Mouse (Mus musculus) embryo, embryonic 10 days (tissue): ENCODE data around the gene Gm42957.
"Not testable (repeated sequence)": the region's sequence is repeated elsewhere in the genome, so short reads cannot be mapped to it uniquely, and the experiment has no call there.

Experiments
- DNase-seq: peaks from one replicate; pipeline ENCODE4 v3.0.0-alpha.2; 2015; ENCODE audit warnings: low spot score

Gene Gm42957

DNA sequence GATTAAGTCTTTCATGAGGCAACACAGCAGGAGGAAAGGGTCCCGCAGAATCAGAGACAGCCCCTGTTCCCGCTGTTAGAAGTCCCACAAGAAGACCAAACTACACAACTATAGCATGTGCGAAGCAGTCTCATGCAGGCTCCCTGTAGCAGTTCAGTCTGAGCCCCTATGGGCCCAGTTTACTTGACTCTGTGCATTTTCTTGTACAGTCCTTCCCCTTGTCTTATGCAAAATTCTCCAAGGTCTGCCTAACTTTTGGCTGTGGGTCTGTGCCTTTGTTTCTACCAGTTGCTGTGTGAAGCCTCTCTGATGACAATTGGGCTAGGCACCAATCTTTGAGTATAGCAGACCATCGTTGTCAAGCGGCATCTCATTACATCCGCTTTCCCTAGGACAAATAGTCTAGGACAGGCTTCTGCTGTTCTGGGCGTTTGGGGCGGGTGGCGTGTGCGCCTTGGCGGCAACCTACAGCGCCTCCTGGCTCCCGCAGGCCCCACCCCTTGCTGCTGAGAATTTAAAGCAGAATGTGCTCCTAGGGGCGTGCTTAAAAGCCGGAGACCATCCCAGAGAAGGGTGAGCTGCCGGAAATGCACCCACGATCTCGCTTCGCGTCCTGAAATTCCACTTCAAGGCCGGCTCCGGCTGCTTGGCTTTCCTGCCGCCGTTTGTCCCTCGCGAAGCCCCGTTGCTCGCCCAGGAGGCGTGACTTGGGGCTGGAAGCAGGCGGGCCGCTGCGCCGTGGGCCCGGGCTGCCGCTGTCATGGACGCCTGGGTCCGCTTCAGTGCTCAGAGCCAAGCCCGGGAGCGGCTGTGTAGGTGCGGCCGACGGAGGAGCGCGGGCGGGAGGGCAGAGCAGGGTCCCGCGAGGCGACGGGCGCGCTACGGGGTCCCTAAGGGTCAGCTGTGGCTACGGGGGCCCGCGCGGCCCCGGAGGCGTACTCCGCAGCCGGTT lies at the start of gene Gm42957, which contains the start of gene Pex11b:
TSS of gene Gm42957 (plus strand) at position 547 of the 952 bp plus-strand sequence.
TSS of gene Pex11b (plus strand) at position 449 of the 952 bp plus-strand sequence.
- DNase-seq = peak; percentile 81

DNA sequence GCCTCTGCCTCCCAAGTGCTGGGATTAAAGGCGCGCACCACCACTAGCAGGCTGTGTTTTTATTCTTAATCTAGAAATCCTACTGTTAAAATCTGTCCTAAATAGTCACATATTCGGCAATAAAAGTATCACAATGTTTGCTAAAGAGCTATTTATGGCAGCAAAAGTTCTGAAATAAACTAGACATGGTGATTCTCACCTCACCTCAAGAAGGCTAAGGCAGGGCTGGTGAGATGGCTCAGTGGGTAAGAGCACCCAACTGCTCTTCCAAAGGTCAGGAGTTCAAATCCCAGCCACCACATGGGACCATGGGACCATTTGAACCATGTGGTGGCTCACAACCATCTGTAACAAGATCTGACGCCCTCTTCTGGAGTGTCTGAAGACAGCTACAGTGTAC lies 44.6 kb upstream of the Gm42957 start:
- DNase-seq = no peak

DNA sequence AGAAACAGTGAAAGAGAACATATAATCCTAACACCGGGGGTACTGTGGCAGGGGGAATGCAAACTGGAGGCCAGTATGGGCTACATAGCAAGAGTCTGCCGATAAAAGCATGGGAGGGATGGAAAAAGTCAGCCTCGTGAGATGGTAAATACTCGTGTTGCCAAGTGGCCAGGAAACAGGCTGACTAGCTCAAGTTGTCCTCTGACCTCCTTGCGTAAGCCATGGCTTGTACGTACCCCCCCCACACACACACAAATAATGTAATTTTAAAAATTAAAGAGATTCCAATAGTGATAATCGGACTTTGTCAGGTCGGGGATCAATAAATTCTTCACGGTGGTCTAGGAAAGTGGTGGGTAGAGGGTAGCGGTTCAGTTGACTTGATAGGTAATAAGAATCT lies 41.9 kb upstream of the Gm42957 start:
- peak; percentile 57 for DNase-seq

DNA sequence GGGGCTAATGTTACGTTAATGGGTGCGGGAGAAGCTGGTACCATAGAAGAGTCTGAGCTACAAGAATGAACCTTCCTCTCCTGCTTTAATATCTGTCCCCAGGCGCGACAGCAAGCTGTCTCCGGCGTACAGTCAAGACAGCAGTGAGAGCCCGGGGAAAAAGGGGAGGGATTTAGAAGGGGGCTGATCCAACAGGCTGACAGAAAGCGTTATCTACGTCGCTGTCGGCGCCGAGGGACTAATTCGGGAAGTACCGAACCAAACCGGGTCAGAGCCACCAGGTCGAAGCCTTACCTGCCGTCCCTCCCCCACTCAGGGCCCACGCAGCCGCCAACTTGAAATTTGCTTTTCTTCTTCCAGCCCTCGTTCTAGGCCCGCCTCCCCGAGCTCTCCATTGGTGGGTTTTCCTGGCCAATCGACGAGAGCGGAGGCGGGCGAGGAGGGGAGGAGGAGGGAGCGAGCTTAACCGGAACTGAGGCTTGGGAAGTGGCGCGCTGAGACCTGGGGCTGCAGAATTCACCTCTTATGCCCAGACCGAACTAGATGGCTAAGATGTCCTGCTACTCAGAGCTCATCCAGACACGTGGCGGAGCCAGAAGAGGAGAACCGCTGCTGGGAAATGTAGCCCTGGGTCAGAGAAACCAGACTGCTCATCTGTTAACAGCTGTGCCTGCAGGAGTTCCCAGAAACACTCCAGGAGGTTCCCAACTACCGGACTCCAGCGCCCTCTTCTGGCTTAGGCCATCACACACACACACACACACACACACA lies 41.3 kb upstream of the Gm42957 start, which contains the start of gene Polr3gl:
TSS of gene Polr3gl (minus strand) at position 392 of the 771 bp plus-strand sequence.
- peak; percentile 96 for DNase-seq

DNA sequence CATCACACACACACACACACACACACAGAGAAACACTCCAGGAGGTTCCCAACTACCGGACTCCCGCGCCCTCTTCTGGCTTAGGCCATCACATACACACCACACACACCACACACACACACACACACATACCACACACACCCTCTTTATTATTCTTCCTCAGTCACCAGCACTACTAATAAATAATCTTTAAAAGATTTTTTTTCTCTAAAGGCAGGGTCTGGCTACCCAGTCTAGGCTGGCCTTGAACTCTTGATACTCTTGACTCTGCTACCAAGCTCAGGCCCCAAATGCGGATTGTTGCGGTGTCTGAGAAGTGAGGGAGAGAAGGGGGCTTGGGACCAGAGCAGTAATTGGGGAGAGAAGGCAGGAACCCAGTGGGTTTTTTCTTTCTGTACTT lies 40.4 kb upstream of the Gm42957 start:
- DNase-seq = no peak

DNA sequence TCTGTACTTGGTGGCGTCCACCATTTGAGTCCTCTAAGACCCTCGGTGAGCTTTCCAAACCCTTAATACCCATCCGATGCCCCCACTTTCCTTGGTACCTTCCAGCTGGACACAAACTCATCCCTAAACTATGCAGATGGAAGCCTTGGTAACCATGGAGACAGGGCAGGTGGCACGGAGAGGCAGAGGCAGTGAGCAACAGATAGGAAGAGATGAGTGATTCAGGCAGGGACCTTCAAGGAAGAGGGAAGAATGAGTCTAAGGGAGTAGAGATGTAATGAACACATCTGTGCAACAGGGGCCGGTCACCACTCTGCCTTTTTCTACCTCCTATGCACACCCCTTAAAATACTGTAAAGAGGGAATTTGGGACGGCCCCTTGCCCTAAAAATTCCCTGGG lies 39.6 kb upstream of the Gm42957 start:
- DNase-seq = no peak

DNA sequence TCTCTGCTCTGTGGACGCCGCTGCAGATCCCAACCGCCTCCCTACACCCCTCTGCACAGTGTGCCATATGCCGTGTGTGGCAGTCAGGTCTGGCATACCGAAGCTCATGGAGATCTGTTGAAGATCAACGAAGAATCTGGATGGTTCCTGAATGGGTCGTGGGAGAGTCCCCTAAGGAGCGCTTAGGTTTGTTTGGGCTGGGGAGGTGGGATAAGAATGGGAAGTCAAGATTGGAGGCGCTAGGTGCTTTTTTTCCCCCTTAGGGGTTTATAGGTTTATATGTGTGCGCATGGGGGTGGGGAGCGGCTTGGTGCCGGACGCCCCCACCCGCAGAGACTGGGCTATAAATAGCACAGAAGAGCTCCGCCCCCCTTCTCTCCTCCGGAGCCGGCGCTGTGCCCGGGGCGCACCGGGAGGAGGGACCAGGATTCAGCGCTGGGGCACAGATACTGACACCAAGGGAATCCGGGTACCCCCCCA lies 39.0 kb upstream of the Gm42957 start, which contains the start of gene Ankrd34a:
TSS of gene Ankrd34a (plus strand) at position 409 of the 480 bp plus-strand sequence.
- DNase-seq = no peak

DNA sequence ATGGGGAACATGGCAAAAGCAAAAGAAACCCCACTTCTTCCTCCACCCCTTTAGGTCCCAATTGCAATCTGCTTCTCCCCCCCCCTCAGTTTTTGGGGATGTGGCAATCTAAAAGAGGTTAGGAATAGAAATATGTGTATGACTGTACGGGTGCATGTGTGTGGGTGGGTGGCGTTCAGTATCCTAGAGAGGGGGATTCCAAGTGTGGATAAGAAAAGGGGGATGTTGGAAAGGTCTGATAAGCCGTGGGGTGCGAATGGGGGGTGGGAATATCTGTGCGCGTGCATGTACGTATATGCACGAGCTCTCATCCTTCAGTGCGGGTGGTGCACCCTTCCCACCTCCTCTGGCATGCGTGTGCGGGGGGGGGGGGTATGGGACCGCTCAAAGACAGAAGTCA lies 38.4 kb upstream of the Gm42957 start:
- DNase-seq = no peak

DNA sequence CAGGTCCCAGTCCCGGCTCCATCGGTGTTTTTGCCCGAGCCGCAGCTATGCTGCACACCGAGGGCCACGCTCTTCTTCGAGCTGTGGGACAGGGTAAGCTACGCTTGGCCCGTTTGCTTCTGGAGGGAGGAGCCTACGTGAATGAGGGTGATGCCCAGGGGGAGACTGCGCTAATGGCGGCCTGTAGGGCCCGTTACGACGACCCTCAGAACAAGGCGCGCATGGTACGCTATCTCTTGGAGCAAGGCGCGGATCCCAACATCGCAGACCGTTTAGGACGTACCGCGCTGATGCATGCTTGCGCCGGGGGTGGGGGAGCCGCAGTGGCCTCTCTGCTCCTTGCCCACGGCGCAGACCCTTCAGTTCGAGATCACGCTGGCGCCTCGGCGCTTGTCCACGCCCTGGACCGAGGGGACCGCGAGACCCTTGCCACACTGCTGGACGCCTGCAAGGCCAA lies 37.8 kb upstream of the Gm42957 start:
- peak; percentile 69 for DNase-seq

DNA sequence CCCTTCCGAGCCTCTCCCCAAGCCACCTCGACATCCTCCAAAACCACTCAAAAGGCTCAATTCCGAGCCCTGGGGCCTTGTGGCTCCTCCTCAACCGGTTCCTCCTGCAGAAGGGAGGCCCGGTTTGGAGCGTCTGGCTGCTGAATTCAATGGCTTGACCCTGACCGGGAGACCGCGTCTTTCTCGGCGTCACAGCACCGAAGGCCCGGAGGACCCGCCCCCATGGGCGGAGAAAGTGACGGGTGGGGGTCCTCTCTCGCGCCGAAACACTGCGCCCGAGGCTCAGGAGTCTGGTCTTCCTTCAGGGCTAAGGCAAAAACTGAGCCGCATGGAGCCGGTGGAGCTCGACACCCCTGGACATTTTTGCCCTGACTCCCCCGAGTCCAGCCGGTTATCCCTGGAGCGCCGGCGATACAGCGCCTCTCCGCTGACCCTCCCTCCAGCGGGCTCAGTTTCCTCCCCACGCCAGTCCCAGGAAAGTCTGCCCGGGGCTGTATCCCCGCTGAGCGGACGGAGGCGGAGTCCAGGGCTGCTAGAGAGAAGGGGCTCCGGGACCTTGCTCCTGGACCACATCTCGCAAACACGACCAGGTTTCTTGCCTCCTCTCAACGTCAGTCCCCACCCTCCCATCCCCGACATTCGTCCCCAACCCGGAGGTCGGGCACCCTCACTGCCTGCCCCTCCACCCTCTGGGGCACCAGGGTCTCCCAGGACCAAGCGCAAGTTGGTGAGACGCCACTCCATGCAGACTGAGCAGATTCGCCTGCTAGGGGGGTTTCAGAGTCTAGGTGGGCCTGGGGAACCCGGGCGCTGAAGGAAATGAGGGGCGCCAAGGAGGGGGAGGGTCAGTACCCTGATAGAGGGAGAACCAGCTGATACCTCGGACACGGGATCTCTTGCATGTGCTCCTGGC lies 36.9 kb upstream of the Gm42957 start:
- peak; percentile 79 for DNase-seq

DNA sequence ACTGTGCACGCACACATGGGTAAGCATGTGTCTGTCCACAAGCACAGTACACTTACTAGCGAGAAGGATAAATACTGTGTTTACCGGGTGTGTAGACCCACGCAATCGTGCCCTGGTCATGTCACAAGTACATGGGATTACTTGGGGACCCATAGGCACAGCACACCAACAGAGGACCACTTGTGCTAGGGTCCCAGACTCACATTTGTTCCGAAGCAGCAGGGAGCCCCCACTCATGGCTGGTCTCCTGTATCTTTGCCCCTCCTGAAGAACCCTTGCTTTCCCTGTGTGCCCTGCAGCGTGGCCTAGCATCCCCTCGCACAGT lies 36.2 kb upstream of the Gm42957 start:
- DNase-seq = no peak

DNA sequence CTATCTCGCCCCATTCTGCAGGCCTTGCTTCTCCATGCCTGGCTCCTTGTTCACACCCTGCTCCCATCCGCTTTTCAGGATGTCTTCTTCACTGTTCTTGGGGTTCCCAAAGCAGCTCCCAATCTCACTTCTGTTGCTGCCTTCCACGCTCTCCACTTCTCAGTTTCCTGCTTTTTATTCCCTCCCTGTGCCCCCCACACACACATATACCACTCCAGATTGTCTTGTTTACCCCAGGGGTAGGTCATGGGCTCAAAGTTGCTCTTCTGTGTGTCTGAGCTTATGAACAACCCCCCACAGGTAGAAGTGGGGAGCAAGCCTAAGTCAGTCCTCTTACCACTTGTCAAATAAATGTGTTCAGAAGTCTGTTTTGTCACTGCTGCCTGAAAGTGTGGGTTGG lies 35.9 kb upstream of the Gm42957 start:
- DNase-seq = no peak

DNA sequence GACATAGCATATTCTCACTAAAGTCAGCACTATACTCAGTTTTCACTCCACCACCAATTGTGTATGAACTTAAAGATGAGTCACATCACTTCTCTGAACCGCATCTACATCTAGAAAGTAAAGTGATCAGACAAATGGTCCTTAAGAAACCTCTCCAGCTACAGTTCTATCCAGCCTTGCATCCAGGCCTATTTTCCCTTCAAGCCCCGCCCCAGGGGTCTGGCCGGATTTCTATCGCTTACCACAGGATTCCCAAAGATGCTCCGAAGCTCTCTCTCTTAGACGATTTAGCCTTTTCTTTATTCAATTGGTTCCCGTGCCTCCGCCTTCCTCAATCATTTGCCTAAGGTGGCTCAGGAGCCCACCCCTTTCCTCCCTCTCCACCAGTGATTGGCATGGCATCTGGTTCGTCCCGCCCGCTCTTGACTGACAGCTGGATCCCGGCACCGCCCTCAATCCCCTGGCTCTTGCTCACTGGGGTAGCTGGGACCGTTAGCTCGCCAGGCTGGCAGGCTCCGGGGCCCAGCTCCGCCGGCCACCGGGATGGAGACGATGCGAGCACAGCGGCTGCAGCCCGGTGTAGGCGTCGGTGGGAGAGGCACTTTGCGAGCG lies 34.5 kb upstream of the Gm42957 start, which contains the start of gene Lix1l:
TSS of gene Lix1l (plus strand) at position 511 of the 612 bp plus-strand sequence.
- peak; percentile 98 for DNase-seq

DNA sequence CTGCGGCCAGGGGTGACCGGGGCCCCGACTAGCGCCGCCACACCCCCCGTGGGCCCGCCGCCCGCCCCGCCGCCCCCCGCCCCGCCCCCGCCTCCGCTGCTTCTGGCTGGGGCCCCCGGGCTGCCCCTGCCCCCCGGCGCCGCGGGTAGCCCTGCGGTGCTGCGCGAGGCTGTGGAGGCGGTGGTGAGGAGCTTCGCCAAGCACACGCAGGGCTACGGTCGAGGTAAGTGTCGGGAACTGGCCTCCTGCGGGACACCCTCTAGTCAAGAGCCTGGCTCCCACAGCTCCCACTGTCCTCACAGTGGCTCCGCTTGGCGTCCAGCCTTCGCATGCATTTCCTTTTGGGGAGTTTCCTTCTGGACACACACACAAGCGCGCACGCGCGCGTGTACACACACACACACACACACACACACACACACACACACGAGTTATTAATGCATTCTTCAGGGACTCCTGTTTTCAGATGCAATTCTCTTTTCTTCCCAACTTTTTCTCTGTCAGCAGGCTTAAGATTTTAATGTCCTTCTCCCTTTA lies 34.0 kb upstream of the Gm42957 start:
- peak; percentile 76 for DNase-seq

DNA sequence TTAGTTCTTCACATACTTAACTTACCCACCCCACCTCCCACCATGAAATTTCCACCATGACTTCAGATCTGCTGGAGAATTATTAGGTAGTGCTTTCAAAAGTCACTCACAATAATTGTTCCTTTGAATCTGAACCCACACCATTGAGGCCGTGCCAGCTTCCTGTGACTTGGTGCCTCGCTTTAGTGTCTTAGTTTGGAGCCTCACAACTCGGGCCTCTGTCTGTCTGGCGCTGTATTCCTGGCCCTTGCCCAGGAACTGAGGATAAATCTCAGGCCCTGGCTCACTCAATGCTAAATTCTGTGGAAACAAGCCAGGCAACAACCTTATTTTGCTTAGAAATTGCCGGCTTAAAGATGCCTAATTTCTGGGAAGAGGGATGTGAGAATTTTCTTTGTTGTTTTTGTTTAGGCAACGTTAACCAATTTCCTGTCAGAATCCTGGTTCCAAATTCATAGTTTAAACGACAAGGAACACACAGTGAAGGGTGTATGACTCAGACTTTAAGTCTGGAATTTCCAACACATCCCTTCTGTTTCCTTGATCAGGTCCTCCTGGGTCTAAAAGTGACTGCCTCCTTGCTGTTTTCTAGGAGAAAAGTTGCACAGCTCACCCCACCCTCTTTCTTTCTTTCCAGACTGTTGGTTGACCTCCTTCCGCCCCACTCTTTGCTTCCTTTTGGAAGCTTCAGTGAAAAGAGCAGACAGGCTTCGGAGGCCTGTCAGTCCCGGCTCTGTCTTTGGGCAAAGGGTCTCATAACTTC lies 33.2 kb upstream of the Gm42957 start:
- peak; percentile 26 for DNase-seq

DNA sequence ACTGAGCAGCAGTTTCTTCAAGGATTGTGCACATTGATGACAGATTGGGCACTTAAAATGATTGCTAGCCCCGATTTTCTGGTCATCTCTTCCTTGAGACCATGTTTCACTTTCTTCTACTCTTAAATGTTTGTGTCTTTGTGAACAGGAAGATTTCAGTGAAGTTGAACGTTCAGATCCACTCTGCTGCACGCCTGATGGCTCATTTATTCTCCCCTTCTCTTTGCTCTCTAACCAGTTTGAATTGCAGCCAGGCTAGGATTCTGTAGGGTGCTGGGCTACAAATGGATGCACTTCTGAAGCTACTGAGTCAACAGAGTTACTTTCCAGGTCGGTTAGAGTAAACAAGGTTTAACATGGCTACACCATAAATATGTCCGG lies 32.6 kb upstream of the Gm42957 start:
- DNase-seq = no peak

DNA sequence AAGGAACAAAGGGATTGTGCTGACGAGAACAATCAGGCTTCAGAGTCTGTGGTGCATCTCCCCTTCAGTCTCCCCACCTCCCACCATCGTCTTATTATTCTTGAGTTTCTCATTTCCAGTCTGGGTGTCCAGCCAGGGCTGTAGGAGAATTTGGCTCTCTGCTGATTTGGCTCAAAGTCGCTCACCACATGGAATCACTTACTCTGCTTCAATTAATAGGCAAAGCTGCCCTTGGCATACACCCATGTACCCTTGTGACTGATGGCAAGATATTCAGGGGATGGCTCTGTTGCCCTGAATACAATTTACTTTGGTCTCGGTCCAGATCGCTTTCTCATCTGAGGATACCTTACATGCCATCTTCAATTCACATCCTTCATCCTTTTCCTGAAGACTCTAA lies 32.0 kb upstream of the Gm42957 start:
- DNase-seq = no peak

DNA sequence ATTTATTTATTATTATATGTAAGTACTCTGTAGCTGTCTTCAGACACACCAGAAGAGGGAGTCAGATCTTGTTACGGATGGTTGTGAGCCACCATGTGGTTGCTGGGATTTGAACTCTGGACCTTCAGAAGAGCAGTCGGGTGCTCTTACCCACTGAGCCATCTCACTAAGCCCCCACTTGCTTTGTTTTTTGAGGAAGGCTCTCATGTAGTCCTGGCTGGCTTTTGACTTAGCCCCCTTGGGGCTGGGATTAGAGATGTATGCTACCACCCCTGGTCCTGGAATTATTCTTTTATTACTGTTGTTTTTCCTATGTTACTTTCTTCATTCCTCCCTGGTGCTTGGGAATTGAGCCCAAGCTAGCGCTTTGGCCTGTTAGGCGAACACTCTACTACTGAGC lies 29.3 kb upstream of the Gm42957 start:
- DNase-seq = not testable (repeated sequence)

DNA sequence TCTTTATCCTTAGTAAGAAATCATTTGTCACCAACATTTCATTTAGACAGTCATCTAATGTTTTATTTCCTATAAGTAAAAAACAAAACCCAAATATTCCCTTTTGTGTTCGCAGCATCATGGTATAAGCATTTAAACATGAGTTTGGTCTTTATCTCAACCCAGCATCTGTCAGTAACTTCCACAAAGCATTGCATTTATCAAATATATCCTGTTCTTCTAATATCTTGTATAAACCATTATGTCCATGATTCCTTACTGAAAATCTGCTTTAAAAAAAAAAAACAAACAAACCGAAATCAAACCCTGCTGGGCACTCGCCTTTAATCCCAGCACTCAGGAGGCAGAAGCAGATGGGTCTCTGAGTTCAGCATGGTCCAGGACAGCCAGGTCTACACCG lies 28.7 kb upstream of the Gm42957 start:
- no peak for DNase-seq

DNA sequence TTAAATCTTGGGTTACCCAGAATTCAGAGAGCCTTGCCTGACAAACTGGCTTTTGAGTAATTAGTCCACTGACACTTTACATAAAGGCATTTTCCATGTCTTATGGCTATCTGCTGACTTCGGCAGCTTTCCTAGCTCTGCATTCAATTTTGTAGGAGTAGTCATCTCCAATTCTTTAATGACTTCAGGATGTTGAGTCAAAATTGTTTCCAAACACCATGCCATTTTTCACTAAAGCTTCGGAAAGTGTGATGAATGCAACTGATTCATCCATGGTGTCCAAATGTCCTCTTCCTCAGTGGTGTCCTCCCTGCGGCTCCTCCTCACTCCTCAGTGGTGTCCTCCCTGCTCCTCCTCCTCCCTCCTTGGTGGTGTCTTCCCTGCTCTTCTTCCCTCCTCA lies 17.3 kb upstream of the Gm42957 start:
- DNase-seq = no peak
